Mouse (Mus musculus) ES-Bruce4 (cell line): ENCODE results near the gene Pon2.
"Not testable (repeated sequence)": the region's sequence is repeated elsewhere in the genome, so short reads cannot be mapped to it uniquely, and the experiment has no call there.

Experiments used
- CTCF ChIP-seq: IDR thresholded peaks from one replicate; pipeline ENCODE4 v1.8.1; 2011; ENCODE audit warnings: low read depth, low read length
- EP300 ChIP-seq: IDR thresholded peaks from 2 replicates; pipeline ENCODE4 v1.6.1; 2011; ENCODE audit warnings: low read depth, low read length; ENCODE audit not compliant: insufficient read depth
- POLR2A ChIP-seq: IDR thresholded peaks from one replicate; pipeline ENCODE4 v1.8.1; 2011; ENCODE audit warnings: low read length; ENCODE audit not compliant: insufficient read depth

DNA sequence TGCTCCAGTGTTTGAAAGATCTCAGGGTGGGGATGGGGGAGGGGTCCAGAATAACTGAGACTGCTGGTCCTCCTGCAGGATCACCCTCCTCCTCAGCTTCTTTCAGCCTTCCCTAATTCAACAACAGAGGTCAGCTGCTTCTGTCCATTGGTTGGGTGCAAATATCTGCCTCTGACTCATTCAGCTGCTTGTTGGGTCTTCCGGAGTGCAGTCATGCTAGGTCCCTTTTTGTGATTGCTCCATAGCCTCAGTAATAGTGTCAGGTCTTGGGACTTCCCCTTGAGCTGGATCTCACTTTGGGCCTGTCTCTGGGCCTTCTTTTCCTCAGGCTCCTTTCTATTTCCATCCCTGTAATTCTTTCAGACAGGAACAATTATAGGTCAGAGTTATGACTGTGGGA is 41.0 kb upstream of the Pon2 start:
- not testable (repeated sequence) for TF ChIP-seq CTCF, POLR2A, EP300
